Mouse (Mus musculus) cerebellum, postnatal 4 days (tissue): Measurements from ENCODE around the gene Vmn1r125.
"Not testable (repeated sequence)": the region's sequence is repeated elsewhere in the genome, so short reads cannot be mapped to it uniquely, and the experiment has no call there.

ENCODE experiments used
- DNase-seq, 2 experiments: peaks; one replicate each; pipeline ENCODE4 v3.0.0; 2022; ENCODE audit warnings: low spot score in 2 of 2, mixed read lengths in 1 of 2

Gene Vmn1r125

GRCm38 (mm10) chr7:21271879-21272278 lies at the start of gene Vmn1r125:
Gene Vmn1r125 (plus strand): TSS chr7:21272179.
- DNase-seq = not testable (repeated sequence)

GRCm38 (mm10) chr7:21260517-21260916 lies 11.5 kb upstream of the Vmn1r125 start, which contains the start of gene Vmn1r124:
Gene Vmn1r124 (minus strand): TSS chr7:21260617.
- DNase-seq = not testable (repeated sequence)

GRCm38 (mm10) chr7:21301367-21301766 lies 29.4 kb downstream of the Vmn1r125 start, which contains the start of gene Vmn1r126:
Gene Vmn1r126 (minus strand): TSS chr7:21301467.
- not testable (repeated sequence) for DNase-seq

- DNase-seq = not testable (repeated sequence)
Measured at GRCm38 (mm10) chr7:21319761-21320160, 47.8 kb downstream of the Vmn1r125 start, which contains the start of gene Vmn1r127. Gene Vmn1r127 (minus strand): TSS chr7:21319861.
